23 mouse cellular contexts compared by ENCODE assay signal in genomic region chr3:108863091-108863490, GRCm38 (mm10). TPM values are rescaled to one million over a fixed set of nuclear protein-coding genes. Genes with fewer than 3 reads are reported as not detected.
"Had no signal": no experiment of that assay in that cellular context is flagged by ENCODE, and none has a peak within 500 bp of the region (broad histone marks: within the 10 kb centered on the region; RNA-seq: fewer than 3 reads in every experiment).

No protein-coding gene starts in this region.

- H3K4me1 ChIP-seq: liver, embryonic 12.5 days; liver, embryonic 15.5 days had no signal

- H3K27me3 ChIP-seq: limb, embryonic 13.5 days; liver, embryonic 12.5 days; liver, embryonic 15.5 days; lung, embryonic 15.5 days; megakaryocyte, embryonic 14.5 days; midbrain, embryonic 13.5 days had no signal

- ATAC-seq: intestine, postnatal 0 days; liver, embryonic 12.5 days; midbrain, embryonic 13.5 days; midbrain, embryonic 16.5 days had no signal

- DNase-seq: kidney, adult 2 months; kidney, postnatal 25 days; liver; lung, adult 18-20 months; lung, postnatal 10 days; lung, postnatal 36 days; retina, postnatal 1 day; right cerebral cortex, postnatal 25 days; spleen, adult 18-20 months; thymus, adult 18-20 months; thymus, postnatal 25 days had no signal

- H3K27ac ChIP-seq: kidney, postnatal 0 days; limb, embryonic 10.5 days; limb, embryonic 13.5 days; liver, embryonic 12.5 days; liver, embryonic 15.5 days; lung, embryonic 15.5 days; midbrain, embryonic 10.5 days; midbrain, embryonic 13.5 days had no signal

- H3K4me3 ChIP-seq: limb, embryonic 10.5 days; limb, embryonic 13.5 days; liver, embryonic 12.5 days; liver, embryonic 15.5 days; lung, embryonic 15.5 days; megakaryocyte, embryonic 14.5 days; midbrain, embryonic 10.5 days; midbrain, embryonic 13.5 days had no signal

RNA-seq across cellular contexts. Expression of gene Fndc7, which starts 26.7 kb away (rescaled TPM):
- polyA plus RNA-seq: kidney, postnatal 0 days; limb, embryonic 10.5 days; midbrain, embryonic 13.5 days; neural tube, embryonic 11.5 days had no signal
